Mouse (Mus musculus) embryonic facial prominence, embryonic 12.5 days (tissue): ENCODE results near the gene Ercc6l. TPM values are rescaled to one million over a fixed set of nuclear protein-coding genes. Genes with fewer than 3 reads are reported as not detected.

Source experiments
- ATAC-seq: fragments of 200-750 bp; cut with Nextera tagmentation; 2 replicates; pipeline ENCODE4 v1.8.0; 2017; ENCODE audit not compliant: insufficient number of reproducible peaks, insufficient read depth, low FRiP score, low TSS enrichment
- H3K27ac ChIP-seq: fragments of 300-500 bp; sonication (generic); 2 replicates; pipeline ENCODE4 v1.5.1; 2016; ENCODE audit warnings: mild to moderate bottlenecking
- H3K27me3 ChIP-seq: fragments of 300-500 bp; sonication (generic); 2 replicates; pipeline ENCODE4 v1.6.1; 2016; ENCODE audit warnings: mild to moderate bottlenecking, moderate library complexity
- H3K36me3 ChIP-seq: fragments of 300-500 bp; sonication (generic); 2 replicates; pipeline ENCODE4 v1.6.1; 2016; ENCODE audit warnings: mild to moderate bottlenecking
- H3K4me1 ChIP-seq: fragments of 300-500 bp; sonication (generic); 2 replicates; pipeline ENCODE4 v1.6.1; 2016
- H3K4me2 ChIP-seq: fragments of 300-500 bp; sonication (generic); replicated peaks from 2 replicates; pipeline ENCODE4 v1.6.1; 2016; ENCODE audit warnings: mild to moderate bottlenecking, moderate library complexity
- H3K4me3 ChIP-seq: fragments of 300-500 bp; sonication (generic); 2 replicates; pipeline ENCODE4 v1.5.1; 2016; ENCODE audit warnings: mild to moderate bottlenecking
- H3K9ac ChIP-seq: fragments of 300-500 bp; sonication (generic); 2 replicates; pipeline ENCODE4 v1.6.1; 2016; ENCODE audit warnings: mild to moderate bottlenecking, moderate library complexity
- H3K9me3 ChIP-seq: fragments of 300-500 bp; sonication (generic); 2 replicates; pipeline ENCODE4 v1.6.1; 2016; ENCODE audit warnings: mild to moderate bottlenecking, moderate library complexity
- WGBS: fragments of 180-500 bp; shearing (Covaris S2); methylation state at CpG from one replicate; pipeline ENCODE4 v1.1.7; 2016; 5-methylcytosine and 5-hydroxymethylcytosine counted together
- polyA plus RNA-seq: library from polyadenylated mRNA; unstranded; fragments of >200 nt; fragmentation: Nextera tagmentation; extraction: Ambion mirVana; gene quantifications from 2 replicates; pipeline ENCODE4 v1.2.1, GENCODE M21; 2016

Ercc6l gene
- polyA plus RNA-seq: 15.0 and 15.1 TPM in 2 replicates

DNA sequence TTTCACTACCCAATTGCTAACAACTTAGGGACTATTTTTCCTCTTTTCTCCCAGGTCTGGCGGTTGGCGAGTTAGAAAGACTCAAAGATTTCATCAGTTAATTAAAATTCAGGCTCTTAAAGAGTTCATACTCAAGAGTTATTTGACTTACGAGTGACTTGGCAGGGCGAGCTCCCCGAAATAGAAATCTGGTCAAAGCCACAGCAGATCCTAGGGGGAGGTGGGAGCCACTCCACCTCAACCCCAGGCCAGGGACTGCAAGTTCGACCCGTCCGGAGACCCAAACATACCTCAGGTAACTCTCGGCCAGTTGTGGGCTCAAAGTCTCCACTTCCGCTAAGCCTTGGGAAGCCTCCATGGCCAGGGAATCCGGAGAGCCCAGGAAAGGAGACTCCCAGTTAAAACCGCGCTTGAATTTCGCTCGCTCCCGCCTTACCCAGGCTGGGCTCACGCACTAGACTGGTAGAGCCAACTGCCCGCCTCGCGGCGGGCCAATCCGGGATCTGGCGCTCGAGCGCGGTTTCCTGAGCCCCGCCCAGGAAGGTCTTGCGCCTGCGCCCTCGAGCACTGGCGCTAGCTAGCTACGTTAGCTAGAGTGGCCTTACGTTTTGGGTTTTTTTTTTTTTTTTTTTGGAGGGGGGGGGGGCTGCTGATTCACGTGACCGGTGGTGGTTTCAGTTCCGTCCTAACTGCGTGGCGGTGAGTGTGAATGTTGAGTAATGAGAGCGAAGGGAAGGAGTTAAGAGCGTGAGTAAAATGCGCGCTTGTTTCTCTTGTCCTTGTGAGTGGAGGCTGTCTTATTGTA is at the start of gene Ercc6l:
Gene Ercc6l (minus strand): TSS at position 474 of the 805 bp plus-strand sequence.
- no peaks in the 10 kb centered on the region for H3K9me3 ChIP-seq
- peak; percentile 98 for ATAC-seq

DNA sequence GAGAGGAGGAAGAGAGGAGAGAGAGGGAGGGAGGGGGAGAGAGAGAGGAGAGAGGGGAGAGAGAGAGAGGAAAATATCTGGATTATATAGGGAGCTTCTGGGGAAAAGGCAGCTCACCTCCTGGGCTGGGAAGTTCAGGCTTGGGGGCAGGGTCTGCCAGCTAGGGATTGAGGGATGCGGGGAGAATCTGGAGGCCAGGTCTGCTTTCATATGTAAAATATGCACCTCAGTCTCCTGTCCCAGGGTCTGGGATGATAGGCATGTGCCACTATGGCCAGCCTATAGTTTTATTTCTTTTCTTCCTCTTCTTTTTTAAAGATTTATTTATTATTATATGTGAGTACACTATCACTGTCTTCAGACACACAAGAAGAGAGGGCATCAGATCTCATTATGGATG is 33.9 kb upstream of the Ercc6l start:
- 0 out of 2 replicates have a peak, but pooled peaks cover 5% of the 10 kb centered on the region for H3K27me3 ChIP-seq

More for the DNA sequence above, at the start of gene Ercc6l:
- Histone ChIP-seq H3K4me2 (peak within 1 kb of the TSS; percentile 42), H3K4me3 (peak within 1 kb of the TSS; percentile 42), H3K36me3 (no peaks in the 10 kb centered on the region), H3K4me1 (no peaks in the 10 kb centered on the region), H3K9ac (peak within 1 kb of the TSS; percentile 55), H3K27ac (peak within 1 kb of the TSS; percentile 60; the same call in 1 of the 2 replicates), H3K27me3 (no peaks in the 10 kb centered on the region)
- WGBS: 12% methylated on average over 42 of the region's 42 CpGs

DNA sequence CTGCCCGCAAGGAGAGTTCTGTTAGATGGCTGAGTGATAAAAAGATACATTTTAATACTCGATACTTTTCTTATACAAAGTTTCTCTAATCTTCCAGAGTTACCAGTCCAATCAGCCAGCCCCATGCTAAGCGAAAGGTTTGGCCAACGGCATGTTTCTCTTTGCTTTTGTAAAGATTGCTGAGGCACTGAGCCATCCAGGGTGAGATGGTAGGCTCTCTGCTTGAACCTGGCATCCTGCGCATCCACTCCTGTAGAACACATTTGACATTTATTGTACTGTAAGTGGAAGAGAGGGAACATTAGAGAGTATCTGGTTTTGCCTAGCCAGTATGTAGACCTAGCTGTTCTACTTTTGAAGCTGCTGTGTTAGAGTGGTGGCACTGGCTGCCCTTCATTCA is 32.7 kb upstream of the Ercc6l start:
- no peak overlapping the region for H3K27ac ChIP-seq
- H3K9ac ChIP-seq: no peak overlapping the region
- no peaks in the 10 kb centered on the region for H3K9me3 ChIP-seq
- H3K36me3 ChIP-seq: peaks cover 4% of the 10 kb centered on the region; the same call in 1 of the 2 replicates
- 44% methylated on average over 5 of the region's 5 CpGs for WGBS
- no peaks in the 10 kb centered on the region for H3K4me1 ChIP-seq
- H3K4me3 ChIP-seq: no peak overlapping the region
- no peak overlapping the region for H3K4me2 ChIP-seq
- H3K27me3 ChIP-seq: 0 out of 2 replicates have a peak, but pooled peaks cover 5% of the 10 kb centered on the region
- ATAC-seq: no peak

More for the DNA sequence above, 33.9 kb upstream of the Ercc6l start:
- no peak overlapping the region for H3K27ac ChIP-seq
- H3K36me3 ChIP-seq: 0 out of 2 replicates have a peak, but pooled peaks cover 3% of the 10 kb centered on the region
- H3K9ac ChIP-seq: no peak overlapping the region
- no peaks in the 10 kb centered on the region for H3K9me3 ChIP-seq
- 40% methylated on average over 1 of the region's 1 CpGs for WGBS
- H3K4me3 ChIP-seq: no peak overlapping the region
- H3K4me2 ChIP-seq: no peak overlapping the region
- H3K4me1 ChIP-seq: no peaks in the 10 kb centered on the region
- no peak for ATAC-seq

DNA sequence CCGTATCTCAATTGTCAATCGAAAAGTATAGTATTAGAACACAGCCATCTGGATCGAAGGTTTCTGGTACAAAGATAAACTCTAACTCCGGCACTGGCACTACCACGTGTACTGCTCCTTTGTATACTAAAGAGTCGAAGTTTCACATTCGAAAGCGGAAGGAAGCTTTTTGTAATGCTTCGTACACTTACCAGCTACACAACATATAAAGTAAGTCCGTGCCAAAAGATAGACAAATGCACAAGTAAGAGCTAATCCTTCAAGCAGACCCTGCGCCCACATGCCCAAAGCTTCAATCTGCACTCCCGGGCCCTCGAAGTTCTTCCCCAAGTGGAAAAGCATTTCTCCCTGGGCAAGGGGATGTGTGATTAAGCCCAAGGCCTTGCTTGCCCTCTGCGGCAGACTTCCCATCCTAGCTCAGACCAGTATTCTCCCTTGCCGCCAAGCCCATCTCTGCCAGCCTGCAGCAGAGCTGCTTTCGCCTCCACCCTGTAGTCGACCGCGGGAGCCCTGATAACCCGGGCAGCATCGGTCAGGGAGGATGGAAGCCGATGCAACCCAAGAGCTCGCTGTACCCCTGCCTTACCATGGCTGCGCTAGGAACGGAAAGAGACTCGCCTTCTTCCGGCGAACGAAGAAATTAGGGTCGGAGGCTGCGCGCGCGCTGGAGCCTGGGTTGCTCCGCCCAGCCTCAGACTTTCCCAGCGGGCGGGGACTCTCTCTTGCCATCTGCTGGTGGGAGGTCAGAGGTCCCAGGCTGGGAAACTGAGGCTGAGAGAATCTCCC is 32.0 kb upstream of the Ercc6l start, which contains the start of gene Rps4x:
Gene Rps4x (minus strand): TSS at position 683 of the 786 bp plus-strand sequence.
- 18% methylated on average over 37 of the region's 37 CpGs for WGBS
- no peaks in the 10 kb centered on the region for H3K4me1 ChIP-seq
- ATAC-seq: peak; percentile 68; the same call in 1 of the 2 replicates

DNA sequence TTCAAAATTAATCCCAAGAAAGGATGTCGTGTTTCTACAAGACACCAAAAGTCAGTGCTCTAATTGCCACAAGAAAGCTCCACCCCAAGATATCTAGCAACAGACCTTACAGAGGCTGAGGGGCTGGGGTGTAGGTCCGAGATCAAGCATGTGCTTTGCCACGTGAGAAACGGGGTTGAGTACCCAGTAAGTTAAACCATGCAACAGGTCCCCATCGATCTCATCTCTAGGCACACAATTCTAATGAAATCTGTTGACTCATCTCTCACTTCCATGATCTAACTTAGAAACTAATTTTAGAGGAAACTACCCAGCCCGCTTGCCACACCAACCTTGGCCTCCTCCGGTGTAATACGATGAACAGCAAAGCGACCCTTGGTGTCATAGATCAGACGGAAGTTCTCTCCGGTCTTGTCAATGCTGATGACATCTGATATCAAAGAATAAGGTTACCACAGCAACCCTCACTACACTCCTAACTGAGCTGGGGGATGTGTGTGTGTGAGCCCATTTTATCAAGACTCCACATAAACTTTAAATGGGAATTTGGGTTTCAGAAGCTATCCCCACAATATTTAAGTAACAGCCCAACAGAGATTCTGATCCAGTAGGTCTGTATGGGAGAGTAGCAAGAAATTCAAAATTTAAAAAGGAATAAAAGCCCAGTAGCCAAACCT is 30.3 kb upstream of the Ercc6l start:
- Histone ChIP-seq H3K36me3 (peaks cover 14% of the 10 kb centered on the region), H3K4me1 (no peaks in the 10 kb centered on the region), H3K27ac (no peak overlapping the region), H3K4me2 (peak overlapping the region; percentile 58), H3K27me3 (no peaks in the 10 kb centered on the region), H3K9ac (peak overlapping the region; percentile 73), H3K9me3 (no peaks in the 10 kb centered on the region), H3K4me3 (peak overlapping the region; percentile 53)
- ATAC-seq: no peak
- 43% methylated on average over 11 of the region's 11 CpGs for WGBS

More for the DNA sequence above, 32.0 kb upstream of the Ercc6l start, which contains the start of gene Rps4x:
- Histone ChIP-seq H3K4me2 (peak within 1 kb of the TSS; percentile 58), H3K27me3 (0 out of 2 replicates have a peak, but pooled peaks cover 5% of the 10 kb centered on the region), H3K9me3 (no peaks in the 10 kb centered on the region), H3K9ac (peak within 1 kb of the TSS; percentile 73), H3K4me3 (peak within 1 kb of the TSS; percentile 53), H3K36me3 (peaks cover 11% of the 10 kb centered on the region), H3K27ac (peak within 1 kb of the TSS; percentile 87)

DNA sequence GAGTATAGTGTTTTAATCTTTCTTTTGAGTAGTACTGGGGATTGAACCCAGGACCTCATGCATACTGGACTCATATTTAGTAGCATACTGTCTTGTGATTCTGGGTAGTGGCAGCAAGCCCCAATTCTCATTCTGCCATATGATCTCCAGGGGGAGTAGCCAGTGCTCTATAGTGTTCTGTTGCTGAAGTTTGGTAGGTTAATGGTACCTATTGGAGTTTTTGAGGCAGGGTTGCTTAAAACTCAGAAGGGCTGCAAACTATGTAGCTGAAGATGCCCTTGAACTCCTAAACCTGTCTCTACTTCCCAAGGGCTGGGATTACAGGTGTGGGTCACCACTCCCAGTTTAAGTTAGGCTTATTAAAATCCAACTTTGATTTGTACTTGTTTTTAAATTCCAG is 25.7 kb upstream of the Ercc6l start:
- Histone ChIP-seq H3K36me3 (peaks cover 14% of the 10 kb centered on the region), H3K27ac (no peak overlapping the region), H3K4me1 (no peaks in the 10 kb centered on the region), H3K27me3 (no peaks in the 10 kb centered on the region), H3K4me2 (no peak overlapping the region), H3K9ac (no peak overlapping the region), H3K4me3 (no peak overlapping the region), H3K9me3 (no peaks in the 10 kb centered on the region)
- no peak for ATAC-seq

DNA sequence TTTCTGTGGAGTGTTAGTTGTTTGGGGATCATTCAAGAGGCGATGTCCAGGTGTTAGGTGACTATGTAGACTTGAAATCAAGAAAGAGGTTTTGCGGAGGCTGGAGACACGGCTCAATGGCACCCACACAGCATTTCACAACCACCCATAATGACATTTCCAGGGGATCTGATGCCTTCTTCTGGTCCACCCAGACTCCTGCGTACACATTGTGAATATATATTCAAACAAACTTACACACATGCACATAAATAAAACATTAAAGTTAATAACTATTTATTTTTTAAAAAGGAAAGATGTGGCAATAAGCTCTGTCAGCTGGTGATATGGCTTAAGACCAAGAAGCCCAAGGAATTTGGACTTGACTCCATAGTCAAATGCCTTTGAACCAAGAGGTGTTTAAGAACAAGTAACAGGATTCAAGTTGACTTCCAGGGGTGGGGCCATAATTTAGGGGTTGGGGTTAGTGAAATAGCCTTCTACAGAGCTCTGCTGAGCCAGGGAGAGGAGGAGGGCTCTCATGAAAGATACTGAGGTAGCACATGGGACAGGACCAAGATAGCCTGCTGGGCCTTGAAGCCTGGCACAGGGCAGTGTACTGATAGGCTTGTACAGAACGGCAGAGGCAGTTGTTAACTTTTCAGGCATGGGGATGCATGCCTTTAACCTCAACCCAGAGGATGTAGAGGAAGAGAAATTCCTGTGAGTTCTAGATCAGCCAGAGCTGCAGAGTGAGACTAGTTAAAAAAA is 18.8 kb upstream of the Ercc6l start:
- no peaks in the 10 kb centered on the region for H3K9me3 ChIP-seq
- no peak overlapping the region for H3K4me2 ChIP-seq
- no peak overlapping the region for H3K27ac ChIP-seq
- H3K4me3 ChIP-seq: no peak overlapping the region
- WGBS: 82% methylated on average over 5 of the region's 5 CpGs
- no peaks in the 10 kb centered on the region for H3K27me3 ChIP-seq
- H3K9ac ChIP-seq: no peak overlapping the region
- no peaks in the 10 kb centered on the region for H3K36me3 ChIP-seq
- ATAC-seq: no peak
- H3K4me1 ChIP-seq: no peaks in the 10 kb centered on the region

DNA sequence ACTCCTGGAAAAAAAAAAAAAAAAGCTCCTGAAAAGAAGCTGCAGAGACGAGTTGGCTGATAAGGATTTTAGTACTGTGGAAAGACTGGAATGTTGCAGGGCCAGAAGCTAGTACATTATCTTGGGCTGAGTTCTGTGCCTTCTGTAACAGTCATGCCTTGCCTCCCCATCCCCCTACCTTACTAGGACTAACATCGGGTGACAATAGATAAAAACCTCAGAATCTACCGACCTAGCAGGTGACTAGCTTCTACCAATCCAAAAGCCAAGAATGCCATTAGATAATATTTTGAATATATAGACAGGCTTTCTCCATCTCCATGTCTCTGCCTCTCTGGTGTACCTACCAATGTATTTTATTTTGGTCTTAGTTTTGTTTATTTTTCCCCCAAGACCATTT is 14.0 kb upstream of the Ercc6l start:
- H3K9ac ChIP-seq: no peak overlapping the region
- H3K36me3 ChIP-seq: no peaks in the 10 kb centered on the region
- H3K27ac ChIP-seq: no peak overlapping the region
- H3K27me3 ChIP-seq: 0 out of 2 replicates have a peak, but pooled peaks cover 9% of the 10 kb centered on the region
- H3K9me3 ChIP-seq: no peaks in the 10 kb centered on the region
- 64% methylated on average over 3 of the region's 3 CpGs for WGBS
- H3K4me3 ChIP-seq: no peak overlapping the region
- H3K4me2 ChIP-seq: no peak overlapping the region
- ATAC-seq: no peak
- no peaks in the 10 kb centered on the region for H3K4me1 ChIP-seq

DNA sequence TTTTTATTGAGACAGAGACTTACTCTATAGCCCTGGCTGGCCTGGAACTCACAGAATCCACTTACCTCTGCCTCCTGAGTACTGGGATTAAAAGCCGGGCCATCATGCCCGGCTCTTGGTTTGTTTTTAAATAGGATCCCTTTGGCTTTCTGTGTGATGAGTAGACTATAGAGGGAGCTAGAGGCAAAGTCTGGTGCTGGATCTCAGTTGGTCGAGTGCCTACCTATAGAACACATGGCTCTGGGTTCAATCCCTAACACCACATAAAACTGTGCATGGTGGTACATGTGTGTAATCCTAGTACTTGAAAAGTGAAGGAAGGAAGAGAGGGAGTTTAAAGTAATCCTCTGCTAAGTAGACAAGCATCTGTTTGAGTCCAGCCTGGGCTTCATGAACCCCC is 13.2 kb upstream of the Ercc6l start:
- Histone ChIP-seq H3K4me2 (no peak overlapping the region), H3K4me1 (no peaks in the 10 kb centered on the region), H3K4me3 (no peak overlapping the region), H3K27ac (no peak overlapping the region), H3K27me3 (0 out of 2 replicates have a peak, but pooled peaks cover 9% of the 10 kb centered on the region), H3K36me3 (no peaks in the 10 kb centered on the region), H3K9me3 (no peaks in the 10 kb centered on the region), H3K9ac (no peak overlapping the region)
- ATAC-seq: no peak
- WGBS: 52% methylated on average over 3 of the region's 3 CpGs

DNA sequence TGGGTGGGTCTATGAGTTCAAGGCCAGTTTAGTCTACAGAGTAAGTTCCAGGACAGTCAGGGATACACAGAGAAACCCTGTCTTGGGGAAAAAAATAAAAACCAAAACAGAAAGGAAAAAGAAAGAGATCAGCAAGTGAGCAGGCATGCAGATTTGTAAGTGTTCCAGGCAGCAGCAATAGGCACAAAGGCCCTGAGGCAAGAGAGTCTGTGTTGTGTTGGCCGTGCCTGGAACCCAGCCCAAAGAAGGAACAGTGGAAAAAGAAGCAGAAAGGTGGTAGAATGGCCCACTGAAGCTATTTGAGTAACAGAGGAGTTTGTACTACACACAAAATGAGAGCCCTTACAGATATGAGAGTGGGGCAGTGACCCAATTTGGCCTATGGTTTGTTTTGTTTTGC is 12.8 kb upstream of the Ercc6l start:
- no peaks in the 10 kb centered on the region for H3K4me1 ChIP-seq
- H3K9me3 ChIP-seq: no peaks in the 10 kb centered on the region
- 0 out of 2 replicates have a peak, but pooled peaks cover 9% of the 10 kb centered on the region for H3K27me3 ChIP-seq
- no peak overlapping the region for H3K9ac ChIP-seq
- WGBS: 54% methylated on average over 1 of the region's 1 CpGs
- H3K4me2 ChIP-seq: no peak overlapping the region
- no peak for ATAC-seq
- H3K27ac ChIP-seq: no peak overlapping the region
- no peak overlapping the region for H3K4me3 ChIP-seq
- no peaks in the 10 kb centered on the region for H3K36me3 ChIP-seq
